Mouse (Mus musculus): ENCODE results near the gene Smyd3. TPM values are rescaled to one million over a fixed set of nuclear protein-coding genes. Genes with fewer than 3 reads are reported as not detected.
A peak's percentile ranks its signal among the peaks of the same experiment; 100 is the strongest.

The Smyd3 gene
- polyA plus RNA-seq, 1 experiment from 2014 or later = 18.3 TPM

GRCm38 (mm10) chr1:179473920-179474643, 43.8 kb downstream of the Smyd3 start:
- Histone ChIP-seq H3K4me1 (replicated peaks; ENCODE audit: insufficient read depth, low read length) (peaks cover 4% of the 10 kb centered on the region; the same call in 1 of the 2 replicates), H3K4me3 (replicated peaks; ENCODE audit: low read depth, low read length) (no peak overlapping the region), H3K9ac (ENCODE audit: low read depth, low read length) (no peak overlapping the region), H3K27me3 (ENCODE audit: insufficient read depth, low read length) (no peaks in the 10 kb centered on the region), H3K9me3 (replicated peaks; ENCODE audit: low read length) (peaks cover 5% of the 10 kb centered on the region; the same call in 1 of the 2 replicates), H3K4me2 (ENCODE audit: low read length) (no peak overlapping the region), H3K27ac (no peak overlapping the region), H3K36me3 (ENCODE audit: insufficient read depth, low read length) (no peaks in the 10 kb centered on the region)
- peak; percentile 69 for DNase-seq (ENCODE audit: low spot score)
- WGBS = 37% methylated on average over 17 of the region's 17 CpGs
- no peak for TF ChIP-seq CTCF (IDR thresholded peaks at IDR 0.05; ENCODE audit: low read depth)
- no peak for ATAC-seq (replicated peaks; ENCODE audit: low FRiP score, low read depth)

GRCm38 (mm10) chr1:179467970-179468369, 49.9 kb downstream of the Smyd3 start:
- H3K4me1 ChIP-seq (replicated peaks; ENCODE audit: insufficient read depth, low read length) = no peaks in the 10 kb centered on the region
- peaks cover 4% of the 10 kb centered on the region; the same call in 1 of the 2 replicates for H3K9me3 ChIP-seq (replicated peaks; ENCODE audit: low read length)
- no peak overlapping the region for H3K27ac ChIP-seq
- no peak overlapping the region for H3K4me2 ChIP-seq (ENCODE audit: low read length)
- no peaks in the 10 kb centered on the region for H3K36me3 ChIP-seq (ENCODE audit: insufficient read depth, low read length)
- H3K9ac ChIP-seq (ENCODE audit: low read depth, low read length) = no peak overlapping the region
- ATAC-seq (replicated peaks; ENCODE audit: low FRiP score, low read depth) = no peak
- WGBS = 61% methylated on average over 8 of the region's 8 CpGs
- no peaks in the 10 kb centered on the region for H3K27me3 ChIP-seq (ENCODE audit: insufficient read depth, low read length)
- DNase-seq (ENCODE audit: low spot score) = peak; percentile 55
- no peak overlapping the region for H3K4me3 ChIP-seq (replicated peaks; ENCODE audit: low read depth, low read length)
- TF ChIP-seq CTCF (IDR thresholded peaks at IDR 0.05; ENCODE audit: low read depth) = no peak

- no peaks in the 10 kb centered on the region for H3K36me3 ChIP-seq (ENCODE audit: insufficient read depth, low read length)
- no peaks in the 10 kb centered on the region for H3K9me3 ChIP-seq (replicated peaks; ENCODE audit: low read length)
- DNase-seq (ENCODE audit: low spot score) (no peak), ATAC-seq (replicated peaks; ENCODE audit: low FRiP score, low read depth) (no peak)
- WGBS = 90% methylated on average over 5 of the region's 5 CpGs
- no peak overlapping the region for H3K4me2 ChIP-seq (ENCODE audit: low read length)
- no peaks in the 10 kb centered on the region; the same call in 1 of the 2 replicates for H3K4me1 ChIP-seq (replicated peaks; ENCODE audit: insufficient read depth, low read length)
- no peak for TF ChIP-seq CTCF (IDR thresholded peaks at IDR 0.05; ENCODE audit: low read depth)
- H3K9ac ChIP-seq (ENCODE audit: low read depth, low read length) = no peak overlapping the region
- H3K27ac ChIP-seq = no peak overlapping the region
- no peak overlapping the region for H3K4me3 ChIP-seq (replicated peaks; ENCODE audit: low read depth, low read length)
- no peaks in the 10 kb centered on the region for H3K27me3 ChIP-seq (ENCODE audit: insufficient read depth, low read length)
Observed at GRCm38 (mm10) chr1:179462376-179462775, 55.5 kb downstream of the Smyd3 start.

GRCm38 (mm10) chr1:179461019-179461814, 56.6 kb downstream of the Smyd3 start:
- no peaks in the 10 kb centered on the region for H3K27me3 ChIP-seq (ENCODE audit: insufficient read depth, low read length)
- H3K4me1 ChIP-seq (replicated peaks; ENCODE audit: insufficient read depth, low read length) = no peaks in the 10 kb centered on the region; the same call in 1 of the 2 replicates
- H3K36me3 ChIP-seq (ENCODE audit: insufficient read depth, low read length) = no peaks in the 10 kb centered on the region
- H3K27ac ChIP-seq = no peak overlapping the region
- no peaks in the 10 kb centered on the region for H3K9me3 ChIP-seq (replicated peaks; ENCODE audit: low read length)
- WGBS = 45% methylated on average over 22 of the region's 22 CpGs
- ATAC-seq (replicated peaks; ENCODE audit: low FRiP score, low read depth) = no peak
- H3K4me3 ChIP-seq (replicated peaks; ENCODE audit: low read depth, low read length) = no peak overlapping the region
- no peak overlapping the region for H3K4me2 ChIP-seq (ENCODE audit: low read length)
- no peak overlapping the region for H3K9ac ChIP-seq (ENCODE audit: low read depth, low read length)
- no peak for DNase-seq (ENCODE audit: low spot score)
- no peak for TF ChIP-seq CTCF (IDR thresholded peaks at IDR 0.05; ENCODE audit: low read depth)

- Histone ChIP-seq H3K4me1 (replicated peaks; ENCODE audit: insufficient read depth, low read length) (no peaks in the 10 kb centered on the region; the same call in 1 of the 2 replicates), H3K27ac (peak overlapping the region; percentile 76), H3K4me2 (ENCODE audit: low read length) (no peak overlapping the region), H3K27me3 (ENCODE audit: insufficient read depth, low read length) (no peaks in the 10 kb centered on the region), H3K36me3 (ENCODE audit: insufficient read depth, low read length) (no peaks in the 10 kb centered on the region), H3K9ac (ENCODE audit: low read depth, low read length) (no peak overlapping the region), H3K4me3 (replicated peaks; ENCODE audit: low read depth, low read length) (no peak overlapping the region), H3K9me3 (replicated peaks; ENCODE audit: low read length) (no peaks in the 10 kb centered on the region)
- ATAC-seq (replicated peaks; ENCODE audit: low FRiP score, low read depth) (no peak), DNase-seq (ENCODE audit: low spot score) (peak; percentile 52)
- 37% methylated on average over 10 of the region's 10 CpGs for WGBS
- no peak for TF ChIP-seq CTCF (IDR thresholded peaks at IDR 0.05; ENCODE audit: low read depth)
Observed at GRCm38 (mm10) chr1:179458987-179459368, 58.9 kb downstream of the Smyd3 start.

- no peak overlapping the region for H3K4me3 ChIP-seq (replicated peaks; ENCODE audit: low read depth, low read length)
- H3K4me2 ChIP-seq (ENCODE audit: low read length) = no peak overlapping the region
- peak; percentile 94 for DNase-seq (ENCODE audit: low spot score)
- no peak for TF ChIP-seq CTCF (IDR thresholded peaks at IDR 0.05; ENCODE audit: low read depth)
- no peak overlapping the region for H3K9ac ChIP-seq (ENCODE audit: low read depth, low read length)
- H3K4me1 ChIP-seq (replicated peaks; ENCODE audit: insufficient read depth, low read length) = no peaks in the 10 kb centered on the region; the same call in 1 of the 2 replicates
- no peaks in the 10 kb centered on the region for H3K9me3 ChIP-seq (replicated peaks; ENCODE audit: low read length)
- peak; percentile 67 for ATAC-seq (replicated peaks; ENCODE audit: low FRiP score, low read depth)
- no peaks in the 10 kb centered on the region for H3K36me3 ChIP-seq (ENCODE audit: insufficient read depth, low read length)
- no peaks in the 10 kb centered on the region for H3K27me3 ChIP-seq (ENCODE audit: insufficient read depth, low read length)
- WGBS = 29% methylated on average over 9 of the region's 9 CpGs
- H3K27ac ChIP-seq = peak overlapping the region; percentile 76
Observed at GRCm38 (mm10) chr1:179458236-179458986, 59.4 kb downstream of the Smyd3 start.
